In the genomic region with DNA sequence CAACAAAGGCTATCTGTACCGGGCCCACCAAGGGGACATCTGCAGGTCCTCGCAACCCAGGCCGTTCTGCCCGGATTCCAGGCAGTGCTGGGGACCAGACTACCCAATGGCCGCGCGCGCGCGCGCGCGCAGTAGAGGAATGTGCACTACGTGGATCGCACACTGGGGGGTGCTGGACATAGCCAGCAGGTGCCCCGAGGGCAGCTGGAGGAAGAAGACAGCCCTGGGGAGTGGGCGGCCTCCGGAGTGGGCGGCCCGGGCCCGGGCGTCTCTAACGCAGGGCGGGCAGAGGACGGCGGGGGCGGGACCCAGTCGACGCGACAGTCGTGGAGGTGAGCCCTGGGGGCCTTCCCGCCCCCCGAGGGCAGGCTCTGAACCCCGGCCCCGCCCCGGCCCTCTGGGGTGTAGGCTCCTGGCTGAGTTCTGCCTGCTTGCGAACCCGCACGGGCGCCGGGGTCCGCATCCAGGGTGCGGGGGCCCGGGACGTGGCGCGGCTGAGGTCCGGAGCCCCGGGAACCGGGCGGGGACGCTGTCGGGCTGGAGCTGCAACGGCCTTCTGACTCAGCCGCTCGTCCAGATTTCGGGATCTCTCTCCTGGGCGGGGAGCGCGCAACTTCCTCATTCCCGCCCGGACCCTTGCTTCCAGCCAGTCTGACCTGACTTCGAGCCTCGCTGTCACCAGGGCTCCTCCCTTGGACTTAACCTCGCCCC, we compare ENCODE assay signal across 8 mouse cellular contexts. TPM values are rescaled to one million over a fixed set of nuclear protein-coding genes. Genes with fewer than 3 reads are reported as not detected.
DNase-seq lines count a peak whose midpoint lies in the region; ATAC-seq lines count a peak whose summit lies in the region.

A gene (plus strand): TSS at position 188 of the 711 bp plus-strand sequence.

- H3K9ac ChIP-seq in hindbrain, embryonic 14.5 days: peak within 1 kb of the TSS; percentile 68

- H3K4me1 ChIP-seq in hindbrain, embryonic 14.5 days (replicated peaks; ENCODE audit: control insufficient read depth, insufficient read depth, low read length): no peaks in the 10 kb centered on the region

- under 1% methylated on average over 60 of the region's 65 CpGs for WGBS in hindbrain, embryonic 14.5 days

- peak; percentile 90; the same call in 1 of the 2 replicates for ATAC-seq in hindbrain, embryonic 14.5 days (ENCODE audit: low FRiP score)

- H3K27ac ChIP-seq in hindbrain, embryonic 14.5 days: no peak within 1 kb of the TSS

- DNase-seq in Muller cell, postnatal 12 days (ENCODE audit: inconsistent ontology term): peak; percentile 97
- DNase-seq in cerebellum, postnatal 14 days: peak; percentile 68 to 78
- DNase-seq in frontal cortex, postnatal 36 days (ENCODE audit: low spot score in 2 of 2): peak; percentile 67
- peak; percentile 87 for DNase-seq in hindbrain, embryonic 14.5 days (ENCODE audit: low spot score)
- peak; percentile 71 to 79 for DNase-seq in left cerebral cortex, adult 18-20 months (ENCODE audit: low spot score in 2 of 2)
- peak; percentile 93 to 96 for DNase-seq in lung, postnatal 4 days
- DNase-seq in retina, postnatal 1 day: peak; percentile 90
- DNase-seq in thymus, postnatal 4 days: peak; percentile 86

- H3K36me3 ChIP-seq in hindbrain, embryonic 14.5 days (replicated peaks; ENCODE audit: control insufficient read depth, insufficient read depth): no peaks in the 10 kb centered on the region; the same call in 1 of the 2 replicates

- H3K4me3 ChIP-seq in hindbrain, embryonic 14.5 days (replicated peaks; ENCODE audit: low read length): peak within 1 kb of the TSS; percentile 55

- H3K4me2 ChIP-seq in hindbrain, embryonic 14.5 days (replicated peaks): peak within 1 kb of the TSS; percentile 79

- peaks cover 27% of the 10 kb centered on the region for H3K27me3 ChIP-seq in hindbrain, embryonic 14.5 days (ENCODE audit: control insufficient read depth, insufficient read depth, low read length)

- H3K9me3 ChIP-seq in hindbrain, embryonic 14.5 days (ENCODE audit: control insufficient read depth, low read length): no peaks in the 10 kb centered on the region

RNA-seq across cellular contexts. Expression of the gene that starts here (rescaled TPM):
- 14.2 and 16.4 TPM in 2 replicates for polyA plus RNA-seq in hindbrain, embryonic 14.5 days (2014; fragmentation: Nextera tagmentation; extraction: Ambion mirVana)
- total RNA-seq in left cerebral cortex, adult 18-20 months (2021): 10 to 100 TPM; 13.3 to 15.8 TPM
